Mouse (Mus musculus): Measurements from ENCODE around the gene Dcaf11. TPM values are rescaled to one million over a fixed set of nuclear protein-coding genes. Genes with fewer than 3 reads are reported as not detected.

Dcaf11 gene
- polyA plus RNA-seq, 1 experiment from 2014 or later, result 45.9 TPM

DNA sequence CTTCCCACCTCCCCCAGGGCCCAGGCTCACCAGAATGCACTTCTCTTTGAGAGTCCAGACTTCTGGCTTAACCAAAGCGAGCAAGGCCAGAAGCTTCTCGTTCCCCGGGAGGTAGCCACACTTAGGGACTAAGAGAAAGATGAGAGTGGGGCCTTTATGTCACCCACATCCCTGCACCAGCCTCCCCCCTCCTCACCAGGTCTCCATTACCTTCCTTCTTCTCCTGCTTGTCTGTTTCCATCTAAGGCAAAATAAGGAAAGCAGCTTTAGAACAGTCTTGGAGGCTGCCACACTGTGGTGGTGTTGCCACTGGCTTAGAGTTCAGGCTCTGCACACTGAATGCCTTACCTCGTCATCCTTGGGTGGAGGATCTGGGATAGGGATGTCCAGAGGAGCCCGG lies 29.5 kb downstream of the Dcaf11 start:
- TF ChIP-seq EP300 (optimal IDR thresholded peaks at IDR 0.05), result no peak
- TF ChIP-seq CTCF (IDR thresholded peaks at IDR 0.05; ENCODE audit: low read depth), result no peak
- no peak overlapping the region for H3K4me3 ChIP-seq (ENCODE audit: low read depth, low read length)
- no peak overlapping the region for H3K9ac ChIP-seq (ENCODE audit: low read length)
- no peaks in the 10 kb centered on the region for H3K27me3 ChIP-seq (ENCODE audit: control insufficient read depth, insufficient read depth, low read length)
- H3K27ac ChIP-seq (replicated peaks), result no peak overlapping the region
- H3K36me3 ChIP-seq (ENCODE audit: control insufficient read depth, insufficient read depth, low read length), result no peaks in the 10 kb centered on the region
- ATAC-seq (ENCODE audit: low FRiP score, low TSS enrichment) (no peak), DNase-seq (ENCODE audit: low spot score) (no peak)
- no peaks in the 10 kb centered on the region for H3K9me3 ChIP-seq (ENCODE audit: control insufficient read depth, low read length)
- WGBS, result 91% methylated on average over 5 of the region's 5 CpGs
- no peak overlapping the region for H3K4me2 ChIP-seq (replicated peaks; ENCODE audit: low read depth)
- H3K4me1 ChIP-seq (replicated peaks; ENCODE audit: control insufficient read depth, insufficient read depth), result peaks cover 5% of the 10 kb centered on the region

DNA sequence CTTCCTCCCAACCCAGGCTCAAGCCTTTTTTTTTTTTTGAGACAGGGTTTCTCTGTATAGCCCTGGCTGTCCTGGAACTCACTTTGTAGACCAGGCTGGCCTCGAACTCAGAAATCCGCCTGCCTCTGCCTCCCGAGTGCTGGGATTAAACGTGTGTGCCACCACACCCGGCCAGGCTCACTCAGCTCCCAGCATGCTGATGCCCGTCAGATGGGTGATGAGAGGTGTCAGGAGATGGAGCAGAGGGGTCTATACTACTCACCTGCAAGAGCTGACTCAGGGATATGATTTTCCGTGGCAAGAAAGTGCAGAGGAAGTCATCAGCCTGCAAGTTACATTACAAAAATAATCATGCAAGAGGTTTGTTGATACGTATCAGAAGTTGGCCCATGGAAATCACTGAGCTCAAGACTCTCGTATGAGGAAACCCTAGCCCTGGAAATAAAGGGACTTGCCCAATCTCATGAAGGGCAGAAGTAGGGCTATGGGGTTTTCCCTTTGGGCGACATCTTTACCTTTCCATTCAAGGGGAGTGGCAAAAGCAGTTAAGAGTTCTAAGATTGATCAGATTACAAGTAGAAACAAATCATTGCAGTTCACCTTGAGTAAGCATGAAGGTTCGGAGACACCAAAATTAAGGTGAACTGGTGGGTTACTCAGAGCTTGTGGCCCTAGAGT lies 30.1 kb downstream of the Dcaf11 start:
- H3K27ac ChIP-seq (replicated peaks), result peak overlapping the region; percentile 96
- H3K4me1 ChIP-seq (replicated peaks; ENCODE audit: control insufficient read depth, insufficient read depth), result peaks cover 2% of the 10 kb centered on the region; the same call in 1 of the 2 replicates
- no peak for TF ChIP-seq EP300 (optimal IDR thresholded peaks at IDR 0.05)
- TF ChIP-seq CTCF (IDR thresholded peaks at IDR 0.05; ENCODE audit: low read depth), result no peak
- DNase-seq (ENCODE audit: low spot score) (no peak), ATAC-seq (ENCODE audit: low FRiP score, low TSS enrichment) (no peak)
- H3K27me3 ChIP-seq (ENCODE audit: control insufficient read depth, insufficient read depth, low read length), result no peaks in the 10 kb centered on the region
- H3K4me2 ChIP-seq (replicated peaks; ENCODE audit: low read depth), result peak overlapping the region; percentile 96
- no peaks in the 10 kb centered on the region for H3K36me3 ChIP-seq (ENCODE audit: control insufficient read depth, insufficient read depth, low read length)
- no peaks in the 10 kb centered on the region for H3K9me3 ChIP-seq (ENCODE audit: control insufficient read depth, low read length)
- H3K4me3 ChIP-seq (ENCODE audit: low read depth, low read length), result peak overlapping the region; percentile 72
- H3K9ac ChIP-seq (ENCODE audit: low read length), result peak overlapping the region; percentile 69
- 68% methylated on average over 10 of the region's 11 CpGs for WGBS

- H3K36me3 ChIP-seq (ENCODE audit: control insufficient read depth, insufficient read depth, low read length), result peaks cover 4% of the 10 kb centered on the region
- under 1% methylated on average over 22 of the region's 22 CpGs for WGBS
- DNase-seq (ENCODE audit: low spot score), result peak; percentile 96
- H3K27ac ChIP-seq (replicated peaks), result peak within 1 kb of the TSS; percentile 96
- H3K27me3 ChIP-seq (ENCODE audit: control insufficient read depth, insufficient read depth, low read length), result no peaks in the 10 kb centered on the region
- peak within 1 kb of the TSS; percentile 91 for H3K9ac ChIP-seq (ENCODE audit: low read length)
- peak; percentile 94 for ATAC-seq (ENCODE audit: low FRiP score, low TSS enrichment)
- peak within 1 kb of the TSS; percentile 72 for H3K4me3 ChIP-seq (ENCODE audit: low read depth, low read length)
- H3K9me3 ChIP-seq (ENCODE audit: control insufficient read depth, low read length), result no peaks in the 10 kb centered on the region
- H3K4me1 ChIP-seq (replicated peaks; ENCODE audit: control insufficient read depth, insufficient read depth), result peaks cover 2% of the 10 kb centered on the region; the same call in 1 of the 2 replicates
- TF ChIP-seq EP300 (optimal IDR thresholded peaks at IDR 0.05) (no peak), CTCF (IDR thresholded peaks at IDR 0.05; ENCODE audit: low read depth) (peak; percentile 38)
- H3K4me2 ChIP-seq (replicated peaks; ENCODE audit: low read depth), result peak within 1 kb of the TSS; percentile 96
Observed at GRCm38 (mm10) chr14:55590748-55591330, 31.0 kb downstream of the Dcaf11 start, which contains the start of gene Psme2. TSS of gene Psme2 (minus strand) at chr14:55591113.

DNA sequence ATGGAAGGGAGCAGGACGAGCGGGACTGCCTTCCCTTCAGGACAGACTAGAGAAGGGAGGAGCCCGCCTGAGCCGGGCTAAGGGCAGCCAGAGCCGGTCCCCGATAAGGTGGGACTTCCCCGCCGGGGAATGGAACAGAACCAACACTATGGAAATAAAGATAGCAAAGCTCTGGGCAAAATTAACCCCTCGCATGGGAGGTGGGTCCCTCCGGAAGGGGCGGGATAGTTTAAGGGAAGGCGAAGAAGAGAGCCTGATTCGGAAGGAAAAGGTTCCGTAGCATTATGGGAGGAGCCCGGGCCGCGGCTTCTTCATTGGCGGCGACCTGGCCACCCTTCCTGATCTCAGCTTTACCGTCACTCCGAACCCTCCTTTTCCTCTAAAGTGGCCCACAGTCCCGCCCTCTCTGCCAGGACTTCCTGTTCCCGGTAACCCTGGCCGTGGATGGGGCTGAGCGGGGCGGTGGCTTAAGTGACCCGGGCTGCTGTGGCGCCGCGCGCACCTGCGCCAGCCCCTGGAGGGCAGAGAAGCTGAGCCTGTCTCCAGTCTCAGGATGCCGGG lies 31.6 kb downstream of the Dcaf11 start, which contains the start of gene Rnf31:
TSS of gene Rnf31 (plus strand) at position 378 of the 561 bp plus-strand sequence.
- Histone ChIP-seq H3K4me2 (replicated peaks; ENCODE audit: low read depth) (peak within 1 kb of the TSS; percentile 96), H3K36me3 (ENCODE audit: control insufficient read depth, insufficient read depth, low read length) (peaks cover 10% of the 10 kb centered on the region), H3K9me3 (ENCODE audit: control insufficient read depth, low read length) (no peaks in the 10 kb centered on the region), H3K27me3 (ENCODE audit: control insufficient read depth, insufficient read depth, low read length) (no peaks in the 10 kb centered on the region), H3K27ac (replicated peaks) (peak within 1 kb of the TSS; percentile 96), H3K4me1 (replicated peaks; ENCODE audit: control insufficient read depth, insufficient read depth) (peaks cover 2% of the 10 kb centered on the region; the same call in 1 of the 2 replicates), H3K9ac (ENCODE audit: low read length) (peak within 1 kb of the TSS; percentile 91), H3K4me3 (ENCODE audit: low read depth, low read length) (peak within 1 kb of the TSS; percentile 72)
- WGBS, result under 1% methylated on average over 33 of the region's 33 CpGs
- ATAC-seq (ENCODE audit: low FRiP score, low TSS enrichment), result peak; percentile 93
- peak; percentile 97 for DNase-seq (ENCODE audit: low spot score)
- TF ChIP-seq EP300 (optimal IDR thresholded peaks at IDR 0.05), result no peak
- no peak; the same call in 1 of the 2 replicates for TF ChIP-seq CTCF (IDR thresholded peaks at IDR 0.05; ENCODE audit: low read depth)

- ATAC-seq (ENCODE audit: low FRiP score, low TSS enrichment) (no peak), DNase-seq (ENCODE audit: low spot score) (peak; percentile 40)
Observed at GRCm38 (mm10) chr14:55592226-55592625, 32.4 kb downstream of the Dcaf11 start.

More at GRCm38 (mm10) chr14:55592226-55592625, 32.4 kb downstream of the Dcaf11 start:
- WGBS, result 3% methylated on average over 16 of the region's 16 CpGs
- Histone ChIP-seq H3K9me3 (ENCODE audit: control insufficient read depth, low read length) (no peaks in the 10 kb centered on the region), H3K4me2 (replicated peaks; ENCODE audit: low read depth) (peak overlapping the region; percentile 96), H3K4me3 (ENCODE audit: low read depth, low read length) (peak overlapping the region; percentile 72), H3K4me1 (replicated peaks; ENCODE audit: control insufficient read depth, insufficient read depth) (peaks cover 2% of the 10 kb centered on the region; the same call in 1 of the 2 replicates), H3K27me3 (ENCODE audit: control insufficient read depth, insufficient read depth, low read length) (no peaks in the 10 kb centered on the region), H3K9ac (ENCODE audit: low read length) (peak overlapping the region; percentile 91), H3K27ac (replicated peaks) (peak overlapping the region; percentile 96), H3K36me3 (ENCODE audit: control insufficient read depth, insufficient read depth, low read length) (peaks cover 17% of the 10 kb centered on the region)
- TF ChIP-seq CTCF (IDR thresholded peaks at IDR 0.05; ENCODE audit: low read depth) (no peak), EP300 (optimal IDR thresholded peaks at IDR 0.05) (no peak)
